Mouse (Mus musculus) adrenal gland, postnatal 4 days (tissue): ENCODE measurements around the gene Cib2. TPM values are rescaled to one million over a fixed set of nuclear protein-coding genes. Genes with fewer than 3 reads are reported as not detected.
"Not testable (repeated sequence)": the region's sequence is repeated elsewhere in the genome, so short reads cannot be mapped to it uniquely, and the experiment has no call there.

ENCODE experiments used
- DNase-seq, 2 experiments: peaks; one replicate each; pipeline ENCODE4 v3.0.0; 2021 to 2022; ENCODE audit warnings: low spot score in 2 of 2, mixed read lengths in 2 of 2
- long read RNA-seq, 2 experiments: library from polyadenylated mRNA; stranded (forward); transcript quantifications; one replicate each; pipeline ENCODE4 v2.0.0; 2021
- total RNA-seq, 2 experiments: library from RNA; stranded (reverse); gene quantifications; 2 replicates each; pipeline ENCODE4 v1.2.3; 2021

Cib2 gene
- 10 to 100 TPM; 10.4 to 12.2 TPM for total RNA-seq
- long read RNA-seq, experiment 1, transcript Cib2-201 (6 exons, 1,433 nt) = major isoform, 17 of 20 reads
- long read RNA-seq, experiment 1, partial matches to known transcripts = 1 of 20 reads
- long read RNA-seq, experiment 1, other reads (novel, unspliced or antisense) = 2 of 20 reads
- long read RNA-seq, experiment 2, transcript Cib2-201 (6 exons, 1,433 nt) = major isoform, 25 of 28 reads
- long read RNA-seq, experiment 2, partial matches to known transcripts = 0 of 28 reads
- long read RNA-seq, experiment 2, other reads (novel, unspliced or antisense) = 3 of 28 reads

- DNase-seq = peak; percentile 66 to 67
These were observed at the start of gene Cib2 for GRCm38 (mm10) chr9:54559771-54560471. Gene Cib2 (minus strand): TSS chr9:54560218.

DNA sequence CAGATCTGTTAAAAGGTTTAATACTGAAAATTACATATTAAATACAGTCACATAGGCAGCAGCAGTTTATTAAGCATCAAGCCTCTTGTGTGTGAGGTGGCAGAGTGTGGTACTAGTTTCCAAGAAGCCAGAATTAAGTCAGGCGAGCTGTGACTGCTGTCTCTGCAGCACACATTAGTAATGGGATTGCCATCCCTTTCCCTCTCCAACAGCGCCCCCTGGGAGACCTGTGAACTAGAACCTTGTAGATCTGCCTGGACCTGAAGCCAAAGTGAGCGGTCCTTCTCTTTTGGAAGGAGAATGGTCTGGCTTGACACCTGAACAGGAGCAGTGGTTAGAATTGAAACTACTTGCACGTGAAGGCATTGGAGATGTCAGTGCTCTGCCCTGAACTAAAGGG is 44.9 kb upstream of the Cib2 start:
- peak; percentile 28 to 39 for DNase-seq

DNA sequence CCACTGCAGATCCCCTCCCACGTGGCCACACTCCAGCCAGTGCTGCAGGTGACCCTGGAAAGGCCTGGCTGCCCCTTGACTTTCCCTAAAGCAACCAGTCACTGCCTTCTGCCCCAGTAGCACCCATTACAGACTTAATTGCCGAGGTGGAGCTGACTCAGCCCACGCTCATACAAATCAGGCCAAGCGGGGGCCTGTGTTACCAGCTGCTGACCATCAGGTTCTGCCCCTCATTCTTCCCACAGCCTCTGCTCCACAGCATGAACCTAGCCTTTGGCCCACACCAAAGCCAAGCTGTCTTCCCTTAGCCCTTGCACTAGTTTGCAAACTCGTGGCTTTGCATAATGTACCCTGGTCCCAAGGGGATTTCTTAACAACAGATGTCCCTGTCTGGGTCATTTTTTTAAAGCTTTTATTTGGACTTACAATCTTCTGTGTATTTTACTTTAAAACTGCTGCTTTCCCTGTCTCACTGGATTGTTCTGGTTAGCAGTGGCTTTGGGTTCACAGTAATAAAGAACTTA is 44.2 kb upstream of the Cib2 start:
- DNase-seq = no peak

DNA sequence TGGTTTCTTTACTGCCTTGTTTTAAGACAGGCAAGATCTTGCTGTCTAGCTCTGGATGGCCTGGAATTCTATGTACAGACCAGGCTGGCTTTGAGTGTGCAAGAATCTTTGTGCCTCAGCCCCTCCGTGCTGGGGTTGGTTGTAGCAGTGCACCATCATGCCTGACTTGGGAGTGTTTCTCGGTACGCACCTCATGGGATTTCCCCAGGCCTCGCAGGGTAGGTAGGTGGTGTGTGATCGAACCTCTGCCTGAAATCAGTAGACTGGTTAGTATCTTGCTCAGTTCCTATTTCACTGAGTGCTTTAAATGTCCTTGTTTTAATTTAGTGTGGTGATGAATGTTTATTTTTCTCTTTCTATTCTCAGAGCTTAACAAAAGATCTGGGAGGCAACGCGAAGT is 42.9 kb upstream of the Cib2 start:
- no peak for DNase-seq

DNA sequence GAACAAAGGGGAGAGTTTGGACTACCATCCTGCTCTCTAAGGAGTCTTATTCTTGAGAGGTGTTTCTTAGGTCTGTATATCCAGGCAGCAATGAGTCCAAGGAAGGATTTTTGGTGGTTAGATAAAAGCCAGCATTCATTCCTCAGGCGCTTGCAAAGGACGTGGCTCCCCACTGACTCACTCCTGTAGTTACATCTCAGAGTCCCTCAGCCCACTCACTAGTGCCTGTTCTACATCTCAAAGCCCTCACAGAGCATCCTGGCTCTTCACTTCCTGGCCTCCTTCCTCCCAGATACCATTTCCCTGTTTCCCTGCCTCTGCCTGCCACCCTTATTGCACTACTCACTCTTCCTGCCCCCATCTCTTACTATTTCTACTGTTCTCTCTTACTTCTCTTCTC is 42.4 kb upstream of the Cib2 start:
- no peak for DNase-seq

DNA sequence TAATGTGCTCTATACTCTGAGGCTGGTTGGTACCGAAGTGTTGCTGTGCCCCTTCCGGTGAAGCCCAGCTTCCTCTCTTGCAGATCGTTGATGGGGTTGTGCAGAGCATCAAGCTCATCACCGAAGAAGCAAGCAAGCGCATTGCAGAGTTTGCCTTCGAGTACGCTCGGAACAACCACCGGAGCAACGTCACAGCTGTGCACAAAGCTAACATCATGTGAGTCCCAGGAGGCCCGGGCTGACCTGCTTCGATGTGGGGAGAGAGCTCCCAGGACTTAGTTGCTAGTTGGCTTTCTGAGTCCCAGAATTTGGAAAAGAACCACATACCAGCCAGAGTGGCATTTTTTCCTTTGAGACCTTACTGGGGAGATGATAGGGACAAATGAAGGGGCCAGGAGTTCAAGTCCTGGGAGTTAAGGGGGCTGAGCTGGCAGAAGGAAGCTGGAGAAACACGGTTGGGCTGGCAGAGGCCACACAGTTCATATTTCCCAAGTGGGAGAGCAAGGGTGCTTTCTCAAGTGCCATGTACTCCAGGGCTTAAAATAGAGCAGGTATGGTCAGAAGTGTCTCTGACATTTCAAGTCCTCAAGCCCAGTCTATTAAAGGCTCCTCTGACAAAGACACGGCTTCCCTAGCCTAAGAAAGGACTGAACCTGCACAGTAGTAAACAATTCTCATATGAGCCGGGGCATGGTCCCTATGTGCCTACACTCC is 36.9 kb upstream of the Cib2 start:
- DNase-seq = no peak

- not testable (repeated sequence) for DNase-seq
These were observed 33.6 kb upstream of the Cib2 start for GRCm38 (mm10) chr9:54593652-54594051.

DNA sequence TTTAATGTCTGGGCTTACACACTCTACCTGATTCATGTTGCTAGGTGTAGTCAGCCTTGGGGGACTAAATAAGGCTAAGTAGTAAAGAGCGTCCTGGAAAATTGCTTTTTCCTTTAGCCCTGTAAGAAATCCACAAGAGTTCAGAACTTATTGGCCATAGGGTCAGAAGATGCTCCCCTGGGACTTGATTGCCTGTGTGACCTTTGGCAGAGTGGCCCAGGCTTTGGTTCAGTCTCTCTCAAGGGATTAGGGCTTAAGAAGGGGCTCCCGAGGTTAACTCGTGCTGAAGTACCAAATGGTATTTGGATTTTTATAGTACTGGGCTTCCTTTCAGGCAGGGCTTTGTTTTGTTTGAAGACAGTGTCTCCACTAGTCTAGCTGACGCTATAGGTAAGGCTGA is 27.8 kb upstream of the Cib2 start:
- no peak for DNase-seq

DNA sequence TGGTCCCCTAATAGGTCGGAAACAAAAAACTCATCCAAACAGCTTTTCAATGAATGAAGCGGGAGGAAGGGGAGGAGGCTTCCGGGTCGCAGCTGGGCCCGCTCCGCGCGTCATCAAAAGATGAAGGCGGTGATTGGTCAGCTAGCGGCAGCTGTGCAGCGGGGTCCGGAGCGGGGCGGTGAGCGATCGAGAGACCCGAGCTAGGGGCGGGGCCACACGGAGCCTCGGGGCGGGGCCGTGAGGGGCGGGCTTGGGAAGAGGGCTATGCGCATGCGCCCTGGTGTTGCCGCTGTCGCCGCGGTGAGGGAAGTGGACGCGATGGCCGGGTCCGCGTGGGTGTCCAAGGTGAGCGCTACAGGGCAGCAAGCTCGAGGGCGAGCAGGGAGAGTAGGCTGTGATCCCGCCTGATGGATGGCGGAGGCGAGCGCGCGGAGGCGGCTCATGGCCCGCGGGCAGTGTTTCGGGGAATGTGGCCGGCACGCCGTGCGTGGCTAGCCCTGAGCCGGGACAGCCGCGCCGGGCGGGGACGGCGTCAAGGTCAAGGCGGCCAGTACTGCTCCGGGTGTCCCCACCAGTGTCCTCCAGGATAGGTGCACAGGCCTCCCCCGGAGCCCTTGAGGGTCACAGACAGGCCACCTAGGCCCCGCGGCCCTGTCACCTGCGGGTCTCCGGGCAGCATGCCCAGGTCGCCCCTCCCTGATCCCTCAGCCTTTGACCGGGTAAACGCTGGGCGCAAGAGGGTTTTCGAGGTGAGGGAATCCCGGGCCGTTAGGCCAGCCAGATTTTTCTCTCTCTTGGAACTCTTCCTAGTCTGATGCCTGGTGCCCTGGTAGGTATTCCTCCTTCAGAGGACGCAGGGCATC is 26.4 kb upstream of the Cib2 start, which contains the start of gene Idh3a:
TSS of gene Idh3a (plus strand) at position 136 of the 863 bp plus-strand sequence.
- DNase-seq = peak; percentile 97 to 99

DNA sequence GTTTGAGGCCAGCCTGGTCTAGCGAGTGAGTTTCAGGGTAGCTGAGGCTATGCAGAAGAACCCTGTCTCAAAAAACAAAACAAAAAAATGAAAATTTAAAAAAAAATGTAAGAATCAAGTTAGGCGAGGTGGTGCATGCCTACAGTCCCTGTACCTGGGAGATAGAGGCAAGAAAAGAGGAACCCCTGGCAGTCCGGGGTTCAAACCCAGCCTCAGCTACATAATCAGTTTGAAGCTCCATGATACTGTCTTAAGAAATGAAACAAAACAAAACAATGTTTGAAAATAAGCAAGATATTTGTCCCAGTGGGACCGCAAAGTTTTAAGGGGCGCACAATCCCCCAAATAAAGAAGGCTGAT is 25.8 kb upstream of the Cib2 start:
- no peak for DNase-seq

DNA sequence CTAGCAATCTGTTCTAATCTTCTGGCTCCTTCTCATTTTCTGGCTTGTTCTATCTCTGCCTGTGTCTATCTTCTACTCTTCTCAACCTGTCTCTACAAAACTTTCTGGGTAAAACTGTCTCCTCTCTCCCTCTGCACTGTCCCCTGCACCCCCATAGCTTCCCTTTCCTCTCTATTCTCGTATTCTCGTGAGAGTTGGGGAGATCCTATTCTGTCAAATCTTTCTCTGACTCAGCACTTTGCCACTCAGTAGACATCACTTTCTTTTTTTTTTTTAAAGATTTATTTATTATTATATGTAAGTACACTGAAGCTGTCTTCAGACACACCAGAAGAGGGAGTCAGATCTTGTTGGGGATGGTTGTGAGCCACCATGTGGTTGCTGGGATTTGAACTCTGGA is 24.1 kb upstream of the Cib2 start:
- DNase-seq = not testable (repeated sequence)

DNA sequence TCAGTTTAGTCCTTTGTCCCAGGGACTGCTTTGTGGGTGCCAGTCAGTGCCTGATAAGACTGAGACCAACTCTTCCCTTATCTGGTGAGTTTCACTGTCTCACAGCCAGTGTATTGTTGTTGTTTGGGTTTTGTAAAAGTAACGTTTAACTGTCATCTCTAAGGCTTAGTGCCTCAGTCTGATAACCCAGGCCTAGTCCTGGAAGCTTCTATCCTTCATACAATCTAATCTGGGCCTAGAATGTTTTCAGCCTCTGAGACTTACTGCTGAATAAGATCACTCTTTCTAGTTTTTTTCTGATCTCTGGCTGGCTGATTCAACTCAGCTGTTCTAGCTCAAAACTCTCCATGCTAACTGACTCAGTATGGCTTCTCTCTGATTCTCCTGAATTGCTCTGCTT is 23.7 kb upstream of the Cib2 start:
- no peak for DNase-seq

- DNase-seq = no peak
These were observed 11.3 kb upstream of the Cib2 start for GRCm38 (mm10) chr9:54571130-54571839.

DNA sequence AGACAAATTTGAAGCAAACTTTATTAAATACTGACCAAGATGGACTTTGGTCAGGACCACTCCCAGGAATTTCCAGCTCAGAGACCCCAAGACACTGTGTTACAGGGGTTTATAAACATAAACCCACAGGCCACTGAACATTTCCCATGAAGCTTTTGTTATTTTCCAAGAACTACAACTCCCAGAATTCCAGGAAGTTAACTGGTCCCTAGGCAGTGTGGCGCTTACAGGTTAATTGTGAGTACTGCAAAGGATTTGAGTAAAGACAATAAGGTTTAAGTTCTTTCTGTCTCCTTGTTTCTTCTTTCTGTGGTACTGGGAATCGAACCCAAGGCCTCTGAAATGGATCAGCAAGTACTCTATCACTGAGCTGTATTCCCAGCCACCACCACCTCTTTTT is 8.7 kb upstream of the Cib2 start:
- DNase-seq = no peak

- DNase-seq = no peak
These were observed 6.9 kb upstream of the Cib2 start for GRCm38 (mm10) chr9:54566958-54567357.

- DNase-seq = no peak
These were observed 998 bp upstream of the Cib2 start for GRCm38 (mm10) chr9:54560831-54561601.

DNA sequence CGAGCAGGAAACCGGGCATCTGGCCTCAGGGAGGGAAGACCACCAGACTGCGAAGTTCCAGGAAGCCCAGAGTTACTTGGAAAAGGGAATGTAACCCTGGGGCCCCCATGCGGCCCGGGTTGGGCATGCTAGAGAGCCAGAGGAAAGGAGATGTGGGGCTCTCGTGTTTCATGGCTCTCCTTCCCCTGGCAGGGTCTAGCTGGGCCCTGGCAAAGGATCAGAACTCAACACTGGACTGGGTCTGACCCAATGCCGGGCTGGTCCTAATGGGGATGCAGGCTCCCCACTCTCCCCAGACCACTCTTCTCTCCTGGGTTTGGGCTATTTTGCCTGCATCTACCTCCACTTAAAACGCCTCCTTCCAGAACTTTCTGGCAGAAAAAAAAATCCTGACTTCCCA is 1.3 kb downstream of the Cib2 start:
- DNase-seq = no peak

- no peak for DNase-seq
These were observed 5.0 kb downstream of the Cib2 start for GRCm38 (mm10) chr9:54555044-54555443.

- DNase-seq = no peak
These were observed 7.6 kb downstream of the Cib2 start for GRCm38 (mm10) chr9:54552409-54552808.

GRCm38 (mm10) chr9:54549433-54549832 is 10.6 kb downstream of the Cib2 start:
- DNase-seq = no peak
